Mouse (Mus musculus): ENCODE results near the gene Mdm2. TPM values are rescaled to one million over a fixed set of nuclear protein-coding genes. Genes with fewer than 3 reads are reported as not detected.

The Mdm2 gene
- polyA plus RNA-seq, 1 experiment = not detected

GRCm38 (mm10) chr10:117689297-117690100 is 21.1 kb downstream of the Mdm2 start:
- no peak for TF ChIP-seq POLR2A (IDR thresholded peaks at IDR 0.05; ENCODE audit: insufficient read depth, low read depth, low read length)
- no peak for TF ChIP-seq CTCF (IDR thresholded peaks at IDR 0.05; ENCODE audit: insufficient read depth, low read depth, low read length)
- Histone ChIP-seq H3K27ac (ENCODE audit: insufficient read depth, low read depth, low read length) (no peak overlapping the region), H3K4me1 (ENCODE audit: control insufficient read depth, insufficient read depth, low read length) (no peaks in the 10 kb centered on the region), H3K4me3 (ENCODE audit: insufficient read depth, low read depth, low read length) (no peak overlapping the region)
- WGBS = 89% methylated on average over 11 of the region's 11 CpGs

GRCm38 (mm10) chr10:117688204-117689151 is 22.1 kb downstream of the Mdm2 start:
- H3K27ac ChIP-seq (ENCODE audit: insufficient read depth, low read depth, low read length) = no peak overlapping the region
- TF ChIP-seq CTCF (IDR thresholded peaks at IDR 0.05; ENCODE audit: insufficient read depth, low read depth, low read length) (no peak), POLR2A (IDR thresholded peaks at IDR 0.05; ENCODE audit: insufficient read depth, low read depth, low read length) (no peak)
- 79% methylated on average over 13 of the region's 13 CpGs for WGBS
- no peaks in the 10 kb centered on the region for H3K4me1 ChIP-seq (ENCODE audit: control insufficient read depth, insufficient read depth, low read length)
- H3K4me3 ChIP-seq (ENCODE audit: insufficient read depth, low read depth, low read length) = no peak overlapping the region

- WGBS = 90% methylated on average over 7 of the region's 7 CpGs
Measured at GRCm38 (mm10) chr10:117687577-117687976, 23.0 kb downstream of the Mdm2 start.

GRCm38 (mm10) chr10:117687018-117687417 is 23.5 kb downstream of the Mdm2 start:
- H3K4me1 ChIP-seq (ENCODE audit: control insufficient read depth, insufficient read depth, low read length) = no peaks in the 10 kb centered on the region
- no peak overlapping the region for H3K4me3 ChIP-seq (ENCODE audit: insufficient read depth, low read depth, low read length)
- TF ChIP-seq CTCF (IDR thresholded peaks at IDR 0.05; ENCODE audit: insufficient read depth, low read depth, low read length) = no peak
- TF ChIP-seq POLR2A (IDR thresholded peaks at IDR 0.05; ENCODE audit: insufficient read depth, low read depth, low read length) = no peak
- no peak overlapping the region for H3K27ac ChIP-seq (ENCODE audit: insufficient read depth, low read depth, low read length)
- 82% methylated on average over 3 of the region's 3 CpGs for whole genome bisulfite sequencing

More at GRCm38 (mm10) chr10:117687577-117687976, 23.0 kb downstream of the Mdm2 start:
- Histone ChIP-seq H3K4me3 (ENCODE audit: insufficient read depth, low read depth, low read length) (no peak overlapping the region), H3K27ac (ENCODE audit: insufficient read depth, low read depth, low read length) (no peak overlapping the region), H3K4me1 (ENCODE audit: control insufficient read depth, insufficient read depth, low read length) (no peaks in the 10 kb centered on the region)
- TF ChIP-seq POLR2A (IDR thresholded peaks at IDR 0.05; ENCODE audit: insufficient read depth, low read depth, low read length) = no peak
- no peak for TF ChIP-seq CTCF (IDR thresholded peaks at IDR 0.05; ENCODE audit: insufficient read depth, low read depth, low read length)

- WGBS = 84% methylated on average over 13 of the region's 13 CpGs
- Histone ChIP-seq H3K27ac (ENCODE audit: insufficient read depth, low read depth, low read length) (no peak overlapping the region), H3K4me1 (ENCODE audit: control insufficient read depth, insufficient read depth, low read length) (no peaks in the 10 kb centered on the region), H3K4me3 (ENCODE audit: insufficient read depth, low read depth, low read length) (no peak overlapping the region)
- TF ChIP-seq POLR2A (IDR thresholded peaks at IDR 0.05; ENCODE audit: insufficient read depth, low read depth, low read length) = no peak
- no peak for TF ChIP-seq CTCF (IDR thresholded peaks at IDR 0.05; ENCODE audit: insufficient read depth, low read depth, low read length)
Measured at GRCm38 (mm10) chr10:117685849-117686591, 24.5 kb downstream of the Mdm2 start.

GRCm38 (mm10) chr10:117685171-117685848 is 25.2 kb downstream of the Mdm2 start:
- no peak for TF ChIP-seq CTCF (IDR thresholded peaks at IDR 0.05; ENCODE audit: insufficient read depth, low read depth, low read length)
- TF ChIP-seq POLR2A (IDR thresholded peaks at IDR 0.05; ENCODE audit: insufficient read depth, low read depth, low read length) = no peak
- H3K4me1 ChIP-seq (ENCODE audit: control insufficient read depth, insufficient read depth, low read length) = no peaks in the 10 kb centered on the region
- no peak overlapping the region for H3K4me3 ChIP-seq (ENCODE audit: insufficient read depth, low read depth, low read length)
- WGBS = 94% methylated on average over 15 of the region's 15 CpGs
- H3K27ac ChIP-seq (ENCODE audit: insufficient read depth, low read depth, low read length) = no peak overlapping the region

GRCm38 (mm10) chr10:117684298-117685170 is 26.0 kb downstream of the Mdm2 start:
- 89% methylated on average over 19 of the region's 19 CpGs for WGBS
- no peak overlapping the region for H3K27ac ChIP-seq (ENCODE audit: insufficient read depth, low read depth, low read length)
- H3K4me1 ChIP-seq (ENCODE audit: control insufficient read depth, insufficient read depth, low read length) = no peaks in the 10 kb centered on the region
- no peak for TF ChIP-seq CTCF (IDR thresholded peaks at IDR 0.05; ENCODE audit: insufficient read depth, low read depth, low read length)
- no peak for TF ChIP-seq POLR2A (IDR thresholded peaks at IDR 0.05; ENCODE audit: insufficient read depth, low read depth, low read length)
- no peak overlapping the region for H3K4me3 ChIP-seq (ENCODE audit: insufficient read depth, low read depth, low read length)

All from olfactory bulb, adult 2 months (tissue).